Mouse (Mus musculus) liver, embryonic 13.5 days (tissue): ENCODE results near the gene Cutc. TPM values are rescaled to one million over a fixed set of nuclear protein-coding genes. Genes with fewer than 3 reads are reported as not detected.
A peak's percentile ranks its signal among the peaks of the same experiment; 100 is the strongest.

Experiments
- ATAC-seq: fragments of 200-750 bp; cut with Nextera tagmentation; 2 replicates; pipeline ENCODE4 v1.8.0; 2017; ENCODE audit warnings: low read depth, mild to moderate bottlenecking, moderate number of reproducible peaks, moderate library complexity
- DNase-seq: peaks from one replicate; pipeline ENCODE4 v3.0.0; 2022
- H3K27ac ChIP-seq: fragments of 300-500 bp; sonication (generic); 2 replicates; pipeline ENCODE4 v1.5.1; 2015; ENCODE audit warnings: moderate library complexity, mild to moderate bottlenecking, inconsistent platforms
- H3K27me3 ChIP-seq: fragments of 300-500 bp; sonication (generic); 2 replicates; pipeline ENCODE4 v1.6.1; 2015; ENCODE audit warnings: mild to moderate bottlenecking, inconsistent platforms
- H3K36me3 ChIP-seq: fragments of 300-500 bp; sonication (generic); 2 replicates; pipeline ENCODE4 v1.6.1; 2015; ENCODE audit warnings: mild to moderate bottlenecking, inconsistent platforms
- H3K4me1 ChIP-seq: fragments of 300-500 bp; sonication (generic); replicated peaks from 2 replicates; pipeline ENCODE4 v1.6.1; 2015; ENCODE audit warnings: inconsistent platforms
- H3K4me2 ChIP-seq: fragments of 300-500 bp; sonication (generic); 2 replicates; pipeline ENCODE4 v1.6.1; 2015; ENCODE audit warnings: inconsistent platforms, mild to moderate bottlenecking, moderate library complexity
- H3K4me3 ChIP-seq: fragments of 300-500 bp; sonication (generic); replicated peaks from 2 replicates; pipeline ENCODE4 v1.5.1; 2015; ENCODE audit warnings: mild to moderate bottlenecking, inconsistent platforms
- H3K9ac ChIP-seq: fragments of 300-500 bp; sonication (generic); 2 replicates; pipeline ENCODE4 v1.6.1; 2015; ENCODE audit warnings: mild to moderate bottlenecking, inconsistent platforms
- H3K9me3 ChIP-seq: fragments of 300-500 bp; sonication (generic); replicated peaks from 2 replicates; pipeline ENCODE4 v1.6.1; 2016; ENCODE audit warnings: inconsistent platforms
- WGBS: fragments of 180-500 bp; shearing (Covaris S2); methylation state at CpG from one replicate; pipeline ENCODE4 v1.1.7; 2015; ENCODE audit not compliant: insufficient replicate concordance; 5-methylcytosine and 5-hydroxymethylcytosine counted together
- polyA plus RNA-seq: library from polyadenylated mRNA; unstranded; fragments of >200 nt; fragmentation: Nextera tagmentation; extraction: Ambion mirVana; gene quantifications from 2 replicates; pipeline ENCODE4 v1.2.1, GENCODE M21; 2015

Gene Cutc
- polyA plus RNA-seq, 1 experiment from 2014 or later, result 14.8 TPM

- Histone ChIP-seq H3K27me3 (no peaks in the 10 kb centered on the region), H3K9ac (no peak overlapping the region), H3K27ac (no peak overlapping the region), H3K4me1 (peaks cover 26% of the 10 kb centered on the region), H3K4me3 (no peak overlapping the region), H3K4me2 (no peak overlapping the region), H3K36me3 (no peaks in the 10 kb centered on the region), H3K9me3 (no peaks in the 10 kb centered on the region)
- DNase-seq (no peak), ATAC-seq (no peak)
- 26% methylated on average over 10 of the region's 10 CpGs for WGBS
These were observed 22.6 kb downstream of the Cutc start for GRCm38 (mm10) chr19:43775433-43775832.

GRCm38 (mm10) chr19:43776561-43776960, 23.8 kb downstream of the Cutc start:
- H3K4me2 ChIP-seq, result no peak overlapping the region
- H3K27me3 ChIP-seq, result no peaks in the 10 kb centered on the region
- no peaks in the 10 kb centered on the region for H3K9me3 ChIP-seq
- H3K4me1 ChIP-seq, result peaks cover 24% of the 10 kb centered on the region
- DNase-seq, result no peak
- H3K9ac ChIP-seq, result no peak overlapping the region
- no peak for ATAC-seq
- 68% methylated on average over 4 of the region's 4 CpGs for WGBS
- no peak overlapping the region for H3K4me3 ChIP-seq
- H3K36me3 ChIP-seq, result no peaks in the 10 kb centered on the region
- no peak overlapping the region for H3K27ac ChIP-seq

GRCm38 (mm10) chr19:43777308-43777707, 24.5 kb downstream of the Cutc start:
- no peaks in the 10 kb centered on the region for H3K27me3 ChIP-seq
- ATAC-seq, result no peak
- 58% methylated on average over 2 of the region's 2 CpGs for WGBS
- H3K4me2 ChIP-seq, result no peak overlapping the region
- no peaks in the 10 kb centered on the region for H3K36me3 ChIP-seq
- no peak overlapping the region for H3K9ac ChIP-seq
- no peak overlapping the region for H3K4me3 ChIP-seq
- no peak for DNase-seq
- H3K27ac ChIP-seq, result no peak overlapping the region
- peaks cover 20% of the 10 kb centered on the region for H3K4me1 ChIP-seq
- no peaks in the 10 kb centered on the region for H3K9me3 ChIP-seq

- Histone ChIP-seq H3K4me3 (no peak overlapping the region), H3K27ac (no peak overlapping the region)
- WGBS, result 44% methylated on average over 5 of the region's 5 CpGs
These were observed 27.6 kb downstream of the Cutc start for GRCm38 (mm10) chr19:43780391-43780790.

GRCm38 (mm10) chr19:43781980-43782379, 29.2 kb downstream of the Cutc start, which contains the start of gene Abcc2:
Abcc2 (plus strand) TSS chr19:43782192.
- Histone ChIP-seq H3K27me3 (no peaks in the 10 kb centered on the region), H3K4me2 (peak within 1 kb of the TSS; percentile 18; the same call in 1 of the 2 replicates), H3K4me3 (peak within 1 kb of the TSS; percentile 38), H3K27ac (peak within 1 kb of the TSS; percentile 32; the same call in 1 of the 2 replicates), H3K36me3 (no peaks in the 10 kb centered on the region), H3K9ac (peak within 1 kb of the TSS; percentile 26; the same call in 1 of the 2 replicates), H3K9me3 (no peaks in the 10 kb centered on the region), H3K4me1 (peaks cover 6% of the 10 kb centered on the region)
- WGBS, result 53% methylated on average over 3 of the region's 3 CpGs
- DNase-seq, result no peak
- ATAC-seq, result peak; percentile 79

More at GRCm38 (mm10) chr19:43780391-43780790, 27.6 kb downstream of the Cutc start:
- Histone ChIP-seq H3K9ac (no peak overlapping the region), H3K4me2 (no peak overlapping the region), H3K9me3 (no peaks in the 10 kb centered on the region), H3K27me3 (no peaks in the 10 kb centered on the region), H3K36me3 (no peaks in the 10 kb centered on the region), H3K4me1 (peaks cover 8% of the 10 kb centered on the region)
- DNase-seq (no peak), ATAC-seq (no peak)

- H3K27me3 ChIP-seq, result no peaks in the 10 kb centered on the region
- peak overlapping the region; percentile 34 for H3K4me2 ChIP-seq
- DNase-seq (no peak), ATAC-seq (no peak)
- no peak overlapping the region for H3K9ac ChIP-seq
- WGBS, result 28% methylated on average over 8 of the region's 8 CpGs
- peak overlapping the region; percentile 10 for H3K4me3 ChIP-seq
- H3K4me1 ChIP-seq, result peaks cover 3% of the 10 kb centered on the region
- no peaks in the 10 kb centered on the region for H3K9me3 ChIP-seq
- no peak overlapping the region for H3K27ac ChIP-seq
- H3K36me3 ChIP-seq, result no peaks in the 10 kb centered on the region
These were observed 32.0 kb downstream of the Cutc start for GRCm38 (mm10) chr19:43784761-43785160.

GRCm38 (mm10) chr19:43786249-43787026, 33.6 kb downstream of the Cutc start:
- Histone ChIP-seq H3K36me3 (no peaks in the 10 kb centered on the region), H3K27me3 (no peaks in the 10 kb centered on the region), H3K9me3 (no peaks in the 10 kb centered on the region), H3K4me1 (peaks cover 3% of the 10 kb centered on the region; the same call in 1 of the 2 replicates), H3K4me3 (no peak overlapping the region; the same call in 1 of the 2 replicates), H3K4me2 (peak overlapping the region; percentile 19; the same call in 1 of the 2 replicates), H3K9ac (no peak overlapping the region), H3K27ac (no peak overlapping the region; the same call in 1 of the 2 replicates)
- ATAC-seq (no peak), DNase-seq (no peak)
- WGBS, result 48% methylated on average over 13 of the region's 13 CpGs

- H3K4me2 ChIP-seq, result no peak overlapping the region
- H3K4me3 ChIP-seq, result no peak overlapping the region
- peaks cover 3% of the 10 kb centered on the region; the same call in 1 of the 2 replicates for H3K4me1 ChIP-seq
- no peaks in the 10 kb centered on the region for H3K9me3 ChIP-seq
- H3K9ac ChIP-seq, result no peak overlapping the region
- DNase-seq (no peak), ATAC-seq (no peak)
- H3K27me3 ChIP-seq, result no peaks in the 10 kb centered on the region
- 77% methylated on average over 7 of the region's 7 CpGs for WGBS
- no peaks in the 10 kb centered on the region for H3K36me3 ChIP-seq
- no peak overlapping the region for H3K27ac ChIP-seq
These were observed 37.0 kb downstream of the Cutc start for GRCm38 (mm10) chr19:43789817-43790216.

GRCm38 (mm10) chr19:43792537-43792936, 39.7 kb downstream of the Cutc start:
- H3K36me3 ChIP-seq, result no peaks in the 10 kb centered on the region
- H3K9me3 ChIP-seq, result no peaks in the 10 kb centered on the region
- ATAC-seq (peak; percentile 21; the same call in 1 of the 2 replicates), DNase-seq (no peak)
- no peak overlapping the region for H3K27ac ChIP-seq
- H3K4me2 ChIP-seq, result no peak overlapping the region
- peaks cover 2% of the 10 kb centered on the region; the same call in 1 of the 2 replicates for H3K4me1 ChIP-seq
- H3K27me3 ChIP-seq, result no peaks in the 10 kb centered on the region
- 69% methylated on average over 4 of the region's 4 CpGs for WGBS
- no peak overlapping the region for H3K9ac ChIP-seq
- H3K4me3 ChIP-seq, result no peak overlapping the region

- Histone ChIP-seq H3K4me2 (no peak overlapping the region), H3K9ac (no peak overlapping the region), H3K4me3 (no peak overlapping the region), H3K9me3 (no peaks in the 10 kb centered on the region), H3K4me1 (peaks cover 6% of the 10 kb centered on the region; the same call in 1 of the 2 replicates), H3K27me3 (no peaks in the 10 kb centered on the region), H3K36me3 (no peaks in the 10 kb centered on the region), H3K27ac (no peak overlapping the region)
- ATAC-seq (no peak), DNase-seq (no peak)
- 60% methylated on average over 1 of the region's 1 CpGs for WGBS
These were observed 41.2 kb downstream of the Cutc start for GRCm38 (mm10) chr19:43793951-43794350.

GRCm38 (mm10) chr19:43795511-43795910, 42.7 kb downstream of the Cutc start:
- peaks cover 6% of the 10 kb centered on the region; the same call in 1 of the 2 replicates for H3K4me1 ChIP-seq
- no peak for DNase-seq

More at GRCm38 (mm10) chr19:43795511-43795910, 42.7 kb downstream of the Cutc start:
- H3K9ac ChIP-seq, result no peak overlapping the region
- no peak overlapping the region for H3K4me2 ChIP-seq
- no peaks in the 10 kb centered on the region for H3K27me3 ChIP-seq
- no peak for ATAC-seq
- H3K36me3 ChIP-seq, result no peaks in the 10 kb centered on the region; the same call in 1 of the 2 replicates
- WGBS, result 62% methylated on average over 8 of the region's 8 CpGs
- H3K27ac ChIP-seq, result no peak overlapping the region
- H3K4me3 ChIP-seq, result no peak overlapping the region
- H3K9me3 ChIP-seq, result no peaks in the 10 kb centered on the region
